Mouse (Mus musculus) adrenal gland, postnatal 25 days (tissue): ENCODE measurements at regions not wholly inside any gene's neighbourhood (a gene's known extent, or its start where the extent isn't known, plus 50 kb on each side); places are given as distances from the start of the nearest gene placed in this dataset.
A peak's percentile ranks its signal among the peaks of the same experiment; 100 is the strongest.

Experiments
- DNase-seq: peaks from one replicate; pipeline ENCODE4 v3.0.0; 2021; ENCODE audit warnings: mixed read lengths

DNA sequence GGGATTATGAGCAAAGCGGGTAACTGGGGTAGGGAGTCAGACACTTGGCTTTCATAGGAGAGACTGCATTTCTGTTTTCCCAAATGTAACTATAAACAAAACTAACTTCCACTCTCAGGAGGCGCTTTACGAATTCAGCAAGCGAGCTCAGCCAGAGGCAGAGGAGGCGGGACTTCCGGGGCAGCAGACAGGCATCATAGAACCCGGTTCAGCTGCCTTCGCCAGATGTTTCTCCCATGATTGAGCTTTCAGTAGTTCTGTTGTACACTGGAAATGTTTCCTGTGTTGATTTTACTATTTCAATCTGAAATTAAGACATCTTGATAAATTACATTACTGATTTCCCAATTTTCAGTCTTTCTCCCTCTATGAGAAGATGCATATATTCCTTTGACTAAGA is 92.9 kb downstream of the Zfp365 start:
- DNase-seq = no peak

DNA sequence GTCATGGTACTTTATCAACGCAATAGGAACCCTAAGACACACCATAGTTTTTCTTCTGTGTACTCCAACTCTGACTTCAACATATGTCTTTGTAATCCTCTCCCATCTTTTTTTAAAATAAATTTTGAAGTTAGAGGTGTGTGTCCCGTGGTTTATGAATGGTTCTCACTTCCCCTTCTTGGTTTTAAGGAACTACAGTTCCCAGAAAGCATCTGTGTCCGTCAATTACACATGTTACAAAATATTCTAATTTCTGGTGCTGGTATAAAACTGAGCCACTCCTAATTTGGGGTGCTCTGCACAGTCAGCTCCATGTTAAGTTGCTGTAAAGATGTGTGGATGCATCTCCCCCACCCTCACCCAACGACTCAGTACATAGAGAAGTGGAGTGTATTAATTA is 98.6 kb downstream of the Zfp365 start:
- no peak for DNase-seq

DNA sequence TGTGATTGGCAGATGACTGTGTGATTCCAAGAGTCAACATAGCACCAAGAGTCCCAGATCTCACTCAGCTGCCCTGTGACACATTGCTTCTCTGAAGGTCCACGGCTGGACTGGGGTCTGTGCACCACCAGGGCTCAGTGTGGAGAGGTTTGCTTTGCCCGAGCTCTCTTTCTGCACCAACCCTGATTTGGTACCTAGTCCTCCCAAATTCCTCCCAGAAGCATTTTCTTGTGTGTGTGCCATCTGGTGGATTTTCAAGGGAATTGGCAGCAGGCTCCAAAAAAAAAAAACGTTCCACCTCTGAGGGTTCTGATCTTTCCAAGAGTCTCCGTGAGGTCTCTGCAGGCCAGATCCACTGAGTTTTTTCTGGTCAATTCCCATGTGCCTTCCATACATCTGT is 107.3 kb downstream of the Zfp365 start:
- DNase-seq = no peak

DNA sequence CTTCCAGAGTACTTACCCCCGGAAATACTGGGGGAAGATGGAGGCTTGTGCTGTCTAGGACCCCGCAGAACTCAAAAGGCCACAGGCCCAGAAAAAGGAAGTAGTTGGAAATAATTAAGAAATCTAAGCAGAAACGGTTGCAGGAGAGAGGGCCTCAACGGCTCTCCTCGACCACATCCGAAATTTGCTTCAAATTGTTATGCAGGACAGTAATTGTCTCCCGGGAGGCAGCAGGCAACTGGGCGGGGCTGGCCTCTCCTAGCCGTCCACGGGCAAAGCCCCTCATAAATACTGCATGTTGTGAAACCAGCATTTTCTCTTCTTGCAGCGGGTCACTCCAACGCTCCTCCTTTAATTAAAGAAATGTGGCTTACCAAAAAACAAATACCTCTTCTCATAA is 107.8 kb downstream of the Zfp365 start:
- DNase-seq = no peak

DNA sequence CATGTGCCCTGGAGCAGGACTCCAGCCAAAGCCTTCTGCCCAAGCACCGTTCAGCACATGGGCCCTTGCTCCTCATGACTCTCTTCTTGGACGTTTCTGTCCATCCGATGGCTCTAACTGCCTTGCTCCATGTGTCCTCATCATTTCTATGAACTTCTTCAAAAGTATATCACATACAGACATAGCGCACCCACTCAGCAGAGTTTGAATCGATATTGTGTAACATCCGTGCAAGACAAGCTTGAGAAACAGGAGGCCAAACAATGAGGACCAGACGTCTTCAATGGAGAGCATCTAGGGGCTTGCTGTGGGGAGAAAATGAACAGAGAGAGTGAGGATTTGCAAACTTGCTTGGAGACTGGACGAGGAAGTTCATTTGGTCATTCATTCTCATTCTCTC is 110.3 kb downstream of the Zfp365 start:
- no peak for DNase-seq

DNA sequence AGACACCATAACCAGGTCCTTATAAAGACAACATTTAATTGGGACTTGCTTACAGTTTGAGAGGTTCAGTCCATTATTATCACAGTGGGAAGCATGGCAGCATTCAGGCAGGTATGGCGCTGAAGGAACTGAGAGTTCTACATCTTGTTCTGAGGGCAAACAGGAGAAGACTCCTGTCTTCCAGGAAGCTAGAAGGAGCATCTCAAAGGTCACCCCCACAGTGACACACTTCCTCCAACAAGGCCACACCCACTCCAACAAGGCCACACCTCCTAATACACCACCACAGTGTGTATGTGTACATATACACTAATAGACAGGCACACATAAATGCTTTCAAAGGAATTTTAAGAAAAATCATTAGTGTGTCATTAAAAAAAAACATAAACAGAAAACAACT is 110.8 kb downstream of the Zfp365 start:
- no peak for DNase-seq

DNA sequence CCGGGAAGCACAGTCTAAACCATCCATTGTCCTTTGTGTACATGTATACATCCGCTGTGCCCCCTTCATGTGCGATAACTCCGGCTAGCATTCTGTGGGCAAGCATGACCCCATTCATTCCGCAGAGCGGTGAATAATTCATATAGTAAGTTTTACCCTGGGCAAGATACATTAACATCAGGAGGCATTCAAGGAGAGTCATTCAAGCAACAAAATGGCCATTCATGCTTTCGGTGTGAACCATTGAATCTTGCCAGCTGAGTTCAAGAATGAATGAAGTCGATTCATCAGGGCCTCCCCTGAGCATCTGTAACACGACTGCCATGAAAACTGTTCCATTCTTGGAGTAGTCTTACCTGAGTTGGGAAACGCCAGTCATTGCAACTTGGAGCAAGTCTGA is 113.5 kb downstream of the Zfp365 start:
- DNase-seq = no peak

DNA sequence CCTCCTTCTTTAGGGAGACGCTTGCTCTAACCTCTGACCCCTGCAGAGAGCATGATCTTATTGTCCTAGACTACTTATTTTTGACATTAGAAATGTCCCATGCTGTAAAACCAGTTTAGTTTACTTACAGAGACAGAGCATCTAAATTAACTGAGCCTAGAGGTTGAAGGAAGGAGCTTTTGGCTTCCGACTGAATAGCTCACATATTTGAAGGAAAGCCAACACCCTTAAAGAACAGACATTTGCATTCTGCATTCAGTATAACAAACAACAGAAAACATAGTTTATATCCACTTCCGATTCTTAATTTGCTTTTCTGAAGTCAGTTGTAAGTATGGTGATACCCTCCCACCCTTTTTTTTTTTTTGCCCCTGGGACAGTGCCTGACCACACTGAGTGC is 119.3 kb downstream of the Zfp365 start:
- DNase-seq = no peak

DNA sequence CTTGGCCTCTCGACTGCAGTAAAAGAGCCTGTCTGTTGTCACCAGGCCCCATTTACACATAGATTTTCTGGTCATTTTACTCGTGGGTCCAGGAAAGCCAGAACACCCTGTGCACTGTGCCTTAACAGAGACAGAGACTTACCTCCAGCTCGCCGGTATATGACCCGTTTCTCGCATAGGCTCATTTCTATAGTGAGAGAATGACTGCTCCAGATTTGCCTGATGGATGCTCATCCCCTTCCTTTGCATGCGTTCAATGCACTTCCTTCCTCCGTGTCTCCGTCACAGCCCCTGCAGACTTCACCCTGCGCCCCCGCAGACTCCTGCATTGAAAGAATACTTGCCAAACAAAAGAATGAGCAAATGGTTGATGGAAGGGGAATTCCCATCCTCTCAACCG is 122.8 kb downstream of the Zfp365 start:
- DNase-seq = no peak

DNA sequence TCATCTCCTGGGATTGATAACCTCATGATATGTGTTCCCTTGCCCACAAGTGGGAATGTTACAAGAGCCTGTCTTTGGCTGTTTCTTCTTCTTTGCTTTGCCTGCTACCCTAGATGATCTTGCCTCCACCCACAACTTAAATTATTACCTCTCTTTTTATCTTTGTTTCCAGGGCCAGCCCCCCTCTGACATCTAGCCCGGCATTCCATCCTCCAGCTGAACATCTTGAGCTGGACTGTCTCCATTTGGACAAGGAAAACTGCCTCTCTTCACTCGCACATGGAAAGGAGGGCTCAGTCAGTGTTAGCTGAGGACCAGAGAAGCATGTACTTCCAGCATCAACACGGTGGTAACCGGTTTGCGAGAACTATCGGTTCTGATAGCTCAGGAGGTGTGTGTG is 124.3 kb downstream of the Zfp365 start:
- DNase-seq = no peak

DNA sequence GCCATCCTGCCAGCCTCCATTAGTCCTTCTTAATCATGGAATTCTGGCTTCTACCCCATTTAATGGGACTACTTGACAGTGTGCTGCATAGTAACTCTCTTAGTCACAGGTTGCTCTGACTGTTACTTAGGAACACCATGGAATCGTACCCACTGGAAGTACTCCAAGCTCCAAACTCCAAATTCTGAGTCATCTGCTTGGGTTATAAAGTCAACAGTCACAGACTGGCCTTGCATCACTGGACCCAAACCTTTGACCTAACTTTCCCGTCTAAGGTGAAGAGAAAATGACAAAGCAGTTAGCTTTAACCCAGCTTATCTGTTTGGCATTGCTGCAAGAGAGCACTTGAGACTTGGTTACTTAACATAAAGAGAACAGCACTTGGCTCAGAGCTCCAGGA is 126.9 kb downstream of the Zfp365 start:
- peak; percentile 2 for DNase-seq

DNA sequence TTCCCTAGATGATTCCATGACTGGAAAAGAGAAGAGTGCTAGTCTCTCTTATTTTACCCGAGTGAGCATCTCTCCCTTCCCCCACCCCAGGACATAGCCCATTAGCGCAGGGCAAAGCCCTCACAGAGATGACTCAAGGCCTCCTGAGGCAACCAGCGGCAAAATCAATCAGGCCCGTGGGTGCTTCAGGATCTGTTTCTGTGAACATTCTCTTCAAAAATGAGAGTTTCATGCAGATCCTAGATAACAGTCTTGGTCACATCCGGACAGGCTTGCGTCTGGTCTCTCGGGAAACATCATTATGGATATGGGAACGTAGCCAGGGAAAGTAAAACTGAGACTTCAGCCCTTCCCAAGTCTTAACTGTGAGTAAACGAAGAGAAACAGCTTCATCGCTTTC is 134.1 kb downstream of the Zfp365 start:
- DNase-seq = no peak

DNA sequence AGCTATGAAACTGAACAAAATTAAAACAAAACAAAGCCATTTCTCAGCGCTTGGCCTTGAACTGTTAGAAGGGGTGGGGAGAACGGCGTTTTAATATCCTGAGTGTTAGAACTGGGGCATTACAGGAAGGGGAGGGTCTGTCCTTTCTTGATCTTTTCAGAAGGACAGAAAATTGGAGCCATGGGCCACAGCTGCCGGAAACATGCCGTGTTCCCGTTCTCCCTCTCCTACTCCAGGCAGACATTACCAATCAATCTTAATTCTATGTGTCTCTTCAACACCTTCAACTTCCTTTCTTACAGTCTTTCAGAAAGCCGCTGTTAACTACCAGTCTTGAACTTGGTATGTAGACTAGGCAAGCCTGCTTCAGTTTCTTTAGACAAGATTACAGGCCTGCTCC is 134.7 kb downstream of the Zfp365 start:
- DNase-seq = no peak

DNA sequence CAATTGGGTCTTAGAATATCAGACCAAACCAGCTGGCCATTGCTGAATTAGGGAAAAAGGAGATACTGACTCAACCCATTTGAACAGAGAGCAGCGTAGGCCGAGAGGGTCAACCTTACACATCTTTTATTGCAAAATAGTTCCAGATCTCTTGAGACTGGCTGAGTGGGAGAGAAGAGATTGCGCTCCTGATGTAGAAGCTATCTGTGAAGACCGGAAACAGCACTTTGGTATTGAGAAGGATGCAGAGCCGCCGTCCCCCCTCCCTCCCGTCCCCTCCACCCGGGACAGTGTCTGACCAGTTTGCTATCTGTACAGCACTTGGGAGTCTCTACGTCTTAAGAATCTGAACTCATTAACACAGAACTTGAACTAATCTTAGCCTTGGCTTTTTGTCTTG is 135.6 kb downstream of the Zfp365 start:
- DNase-seq = no peak

DNA sequence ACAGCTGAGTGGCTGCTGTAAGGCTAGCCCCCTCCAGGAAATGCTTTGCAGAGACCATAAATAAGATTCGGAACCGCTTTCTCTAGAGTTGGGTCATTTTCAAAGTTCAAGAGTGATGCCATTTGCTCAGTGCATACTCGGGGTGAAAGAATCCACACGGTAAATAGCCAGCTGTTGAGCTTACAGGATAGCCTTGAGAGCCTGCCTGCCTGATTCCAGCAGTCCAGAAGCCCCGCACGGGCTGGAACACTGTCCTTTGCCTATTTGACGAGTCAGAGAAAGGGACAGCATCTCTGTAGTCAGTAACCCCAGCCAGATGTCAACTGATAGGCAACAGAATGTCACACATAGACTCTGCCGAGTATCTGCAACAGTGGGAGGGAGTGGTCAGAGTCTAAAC is 140.7 kb downstream of the Zfp365 start:
- DNase-seq = no peak

DNA sequence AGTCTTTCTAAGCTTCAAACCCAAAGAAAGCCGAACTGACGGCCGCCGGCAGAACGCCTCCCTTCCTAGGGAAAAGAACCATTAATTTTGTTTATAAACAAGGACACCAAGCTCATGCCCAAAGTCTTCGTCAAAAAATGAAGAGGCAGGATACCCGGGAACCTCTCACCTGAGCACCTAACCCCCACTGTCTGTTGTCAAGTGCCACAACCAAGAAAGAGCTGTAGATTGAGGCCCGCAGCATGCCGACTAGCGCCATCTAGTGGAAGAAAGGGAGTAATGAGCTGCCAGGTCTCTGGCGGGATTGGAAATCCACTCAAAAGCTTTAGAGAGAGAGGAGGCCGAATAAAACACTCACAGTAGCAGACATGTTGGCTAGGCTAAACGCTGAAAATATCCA is 146.4 kb downstream of the Zfp365 start:
- DNase-seq = peak; percentile 34

DNA sequence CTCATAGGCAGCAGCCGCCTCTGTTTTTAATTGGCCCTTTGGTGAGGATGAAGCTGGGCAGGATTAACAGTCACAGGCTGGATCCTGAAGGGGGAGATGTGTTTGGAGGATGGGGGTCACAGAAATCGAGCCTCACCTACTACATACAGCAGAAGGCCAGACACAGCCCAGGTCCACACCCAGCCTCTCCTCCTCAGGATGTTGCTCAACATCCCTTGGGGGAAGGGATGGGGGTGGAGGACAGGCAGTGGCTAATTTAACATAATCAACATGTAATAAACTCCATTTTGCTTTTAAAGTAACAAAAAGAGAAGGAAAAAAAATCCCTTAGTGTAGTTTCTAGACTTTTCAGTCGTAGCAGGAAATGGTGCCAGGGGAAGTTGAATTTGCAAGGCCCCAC is 152.0 kb downstream of the Zfp365 start:
- DNase-seq = no peak

DNA sequence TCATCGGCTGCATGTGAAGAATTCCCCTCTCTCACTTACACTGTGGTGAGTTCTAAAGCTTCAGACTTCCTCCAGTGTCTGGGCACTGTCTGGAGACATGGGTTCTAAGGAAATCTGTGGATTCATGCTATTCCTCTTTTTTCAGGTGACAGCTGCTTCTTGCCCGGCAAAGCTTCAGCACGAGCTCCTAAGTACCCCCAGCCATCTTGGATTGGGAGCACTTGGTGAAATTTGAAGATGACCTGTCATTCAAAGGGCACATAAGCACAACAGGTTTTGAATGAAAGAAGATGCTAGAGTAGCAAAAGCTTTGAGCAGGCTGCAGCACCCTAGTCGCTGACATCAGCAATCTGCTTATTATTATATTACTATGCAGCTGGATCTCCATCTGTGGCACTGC is 164.3 kb downstream of the Zfp365 start:
- DNase-seq = no peak

DNA sequence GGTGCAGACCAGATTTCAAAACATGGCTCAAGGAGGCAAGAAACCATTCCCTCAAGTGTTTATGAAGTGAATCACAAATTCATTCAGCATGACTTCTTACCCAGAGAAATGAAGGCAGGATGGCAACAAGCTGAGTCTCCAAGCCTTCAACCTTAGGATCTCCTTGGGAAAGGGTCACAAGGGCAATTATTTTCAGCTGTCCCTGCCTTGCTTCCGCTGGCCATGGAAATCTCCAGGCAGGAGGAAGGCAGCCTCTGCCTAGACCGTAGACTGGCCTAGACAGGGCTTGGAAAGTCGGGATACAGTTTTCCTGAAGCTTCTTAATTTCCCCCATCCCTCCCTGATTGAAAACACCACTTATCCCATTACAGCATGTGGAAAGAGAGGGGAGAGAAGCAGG is 165.0 kb downstream of the Zfp365 start:
- DNase-seq = no peak

DNA sequence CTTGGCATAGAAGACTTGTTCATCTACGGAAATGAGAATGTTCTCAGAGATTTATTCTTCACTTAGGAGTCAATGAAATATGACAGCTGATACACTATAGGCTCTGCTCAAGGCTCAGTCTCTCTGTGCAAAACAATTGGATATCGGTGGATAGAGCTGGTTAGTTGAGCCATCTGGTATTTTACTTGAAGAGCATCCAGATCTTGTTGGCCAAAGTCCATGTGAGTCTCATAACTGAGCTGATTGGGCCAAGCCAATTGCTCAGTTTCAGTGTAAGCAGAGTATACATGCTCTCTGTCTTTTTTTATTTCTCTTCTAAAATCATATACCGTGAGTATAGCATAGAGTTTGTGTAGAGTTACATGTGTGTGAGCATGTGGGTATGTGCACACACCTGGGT is 166.3 kb downstream of the Zfp365 start:
- no peak for DNase-seq

DNA sequence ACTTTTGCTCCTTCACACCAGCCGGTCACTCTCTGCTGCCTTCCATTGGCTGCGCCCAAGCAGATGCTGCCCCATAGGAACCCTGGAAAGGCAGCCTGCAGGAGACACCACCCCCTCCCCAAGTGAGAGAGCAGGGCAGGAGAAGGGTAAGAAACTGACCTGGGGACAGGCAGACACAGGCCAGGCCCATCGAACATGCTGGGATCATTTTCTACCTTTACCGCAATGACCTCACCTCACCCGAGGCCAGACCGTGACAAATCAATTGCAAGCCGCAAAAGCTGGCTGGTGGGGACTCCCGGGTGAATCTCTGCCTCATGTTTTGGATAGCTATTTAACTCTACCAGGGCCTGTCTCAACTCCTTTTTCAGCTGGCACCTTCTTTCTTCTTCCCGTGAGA is 168.9 kb downstream of the Zfp365 start:
- DNase-seq = no peak

DNA sequence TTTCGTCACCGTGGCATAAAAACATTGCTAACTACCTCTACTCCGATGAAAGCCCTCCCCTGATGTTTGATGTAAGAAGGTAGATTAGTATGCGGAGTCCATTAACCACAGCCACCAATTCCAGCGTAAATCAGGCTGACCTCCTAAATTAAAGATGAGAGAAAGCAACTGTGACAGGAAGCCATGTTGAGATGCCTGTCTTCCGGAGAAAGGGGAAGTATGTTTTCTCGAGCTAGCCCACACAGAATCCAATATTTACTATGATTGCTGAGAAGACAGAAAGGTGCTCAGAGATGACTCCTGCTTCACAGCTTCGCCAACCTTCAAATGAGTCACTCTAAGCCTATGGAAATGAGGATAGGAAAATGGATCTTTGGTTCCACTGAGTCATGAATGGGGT is 169.6 kb downstream of the Zfp365 start:
- DNase-seq = no peak

DNA sequence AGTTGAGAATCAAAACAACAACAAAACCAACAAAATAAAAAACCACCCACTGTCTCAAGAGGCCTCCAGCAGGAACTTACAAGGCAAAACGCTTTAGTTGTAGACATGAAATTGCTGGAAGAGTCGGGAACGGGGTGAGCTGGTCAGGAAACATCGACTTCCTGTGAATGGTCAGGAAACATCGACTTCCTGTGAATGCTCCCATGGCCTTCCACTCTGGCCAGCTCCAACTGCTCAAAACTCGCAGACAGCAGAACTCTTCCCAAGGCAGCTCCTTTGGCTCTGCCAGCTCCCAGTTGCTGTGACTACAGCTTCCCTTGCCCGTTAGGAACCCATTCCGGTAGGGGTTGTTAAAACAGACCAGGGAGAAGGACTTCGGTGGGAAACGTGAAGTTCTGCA is 170.2 kb downstream of the Zfp365 start:
- DNase-seq = no peak

DNA sequence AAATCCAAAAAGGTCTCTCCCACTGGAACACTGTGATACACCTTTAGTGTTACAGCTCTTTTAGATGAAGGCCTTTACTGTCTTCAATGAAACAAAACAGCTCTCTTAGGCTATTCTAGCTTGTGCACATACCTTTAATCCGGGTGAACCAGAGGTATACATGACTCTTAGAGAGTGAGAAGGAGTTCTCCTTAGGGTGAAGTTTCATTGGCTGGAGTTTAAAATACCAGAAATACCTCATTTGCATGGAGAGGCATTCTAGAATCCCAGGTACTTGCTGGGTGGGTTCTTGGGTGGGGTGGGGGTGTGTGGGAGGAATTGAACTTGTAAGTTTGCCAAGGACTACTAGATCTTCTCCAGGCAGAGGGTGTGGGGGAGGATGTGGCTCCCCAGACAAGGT is 173.3 kb downstream of the Zfp365 start:
- DNase-seq = no peak

DNA sequence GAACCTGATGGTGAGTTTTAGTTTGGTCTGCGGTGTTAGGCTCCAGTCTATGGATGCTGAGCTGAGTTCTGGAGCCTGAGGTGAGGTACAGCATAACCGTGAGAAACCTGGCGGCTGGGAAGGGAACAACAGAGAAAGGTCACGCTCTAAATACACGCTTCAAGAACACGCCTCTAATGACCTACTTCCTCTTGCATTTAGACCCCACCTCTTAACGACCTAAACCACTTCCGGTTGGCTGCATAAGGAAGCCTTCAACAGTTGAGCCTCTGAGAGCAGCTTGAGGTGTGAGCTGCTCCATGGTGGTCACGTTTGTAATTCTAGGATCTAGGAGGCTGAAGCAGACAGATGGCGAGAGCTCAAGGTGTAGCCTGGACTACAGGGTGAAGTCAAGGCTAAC is 175.8 kb downstream of the Zfp365 start:
- DNase-seq = no peak

DNA sequence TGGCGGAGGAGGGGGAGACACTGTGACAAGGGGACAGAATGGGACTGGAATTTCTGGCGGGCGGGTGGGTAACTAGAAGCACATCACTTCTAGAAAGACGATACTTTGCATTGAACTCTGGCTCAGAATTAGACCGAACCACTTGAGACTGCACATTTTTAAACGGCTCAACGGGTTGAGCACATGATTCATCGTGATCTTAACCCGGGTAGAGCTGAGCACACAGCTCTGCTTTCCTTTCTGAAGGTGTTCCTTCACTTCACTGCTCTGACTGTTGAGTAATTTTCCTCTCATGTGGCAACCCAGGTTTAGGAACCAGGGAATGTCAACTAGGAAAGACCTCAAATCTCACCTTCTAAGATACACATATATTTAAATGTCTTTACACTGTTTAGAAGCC is 180.9 kb downstream of the Zfp365 start:
- no peak for DNase-seq
